Comparison of ENCODE assay signal across 8 mouse cellular contexts in the genomic region with DNA sequence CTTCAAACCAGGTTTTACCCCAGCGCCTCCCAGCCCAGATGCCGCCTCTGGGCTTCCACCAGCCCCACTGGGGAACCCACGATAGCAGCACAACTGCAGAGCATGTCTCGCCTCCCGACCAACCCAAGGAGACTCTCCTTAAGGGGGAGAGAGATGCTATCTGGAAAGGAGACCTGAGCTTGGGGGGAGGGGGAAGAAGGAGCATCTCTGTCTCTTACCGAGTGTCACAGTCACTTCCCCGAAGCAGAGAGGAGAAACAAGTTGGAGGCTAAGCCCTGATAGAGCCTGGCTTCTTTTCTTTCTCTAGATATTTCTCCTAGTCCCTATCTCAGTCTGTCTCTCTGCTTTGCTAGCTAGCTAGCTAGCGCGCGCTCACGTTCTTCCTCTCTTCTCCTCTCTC. TPM values are rescaled to one million over a fixed set of nuclear protein-coding genes. Genes with fewer than 3 reads are reported as not detected.
DNase-seq lines count a peak whose midpoint lies in the region; TF ChIP-seq lines count a peak whose summit lies in the region.

No protein-coding gene starts in this region.

- peaks cover 9% of the 10 kb centered on the region for H3K4me1 ChIP-seq in forebrain, embryonic 10.5 days

- H3K4me3 ChIP-seq in layer of hippocampus, adult 2 months = peak overlapping the region; percentile 38
- peak overlapping the region; percentile 49 for H3K4me3 ChIP-seq in forebrain, embryonic 10.5 days

- TF ChIP-seq CTCF in layer of hippocampus, adult 2 months (conservative IDR thresholded peaks at IDR 0.05) = no peak

- no peak for DNase-seq in layer of hippocampus, adult 2 months (ENCODE audit: low spot score in 2 of 2)
- no peak for DNase-seq in layer of hippocampus, adult 8-10 months (ENCODE audit: low spot score in 2 of 2)
- DNase-seq in forebrain, embryonic 10.5 days (ENCODE audit: extremely low spot score, low spot score) = peak; percentile 21
- peak; percentile 1 for DNase-seq in left cerebral cortex, postnatal 4 days
- DNase-seq in right cerebral cortex, adult 2 months (ENCODE audit: low spot score in 2 of 2) = peak; percentile 12 to 14
- no peak for DNase-seq in urinary bladder, postnatal 14 days (ENCODE audit: low spot score)
- no peak for DNase-seq in thymus, postnatal 36 days
- DNase-seq in heart, adult 11 months = no peak

- intact Hi-C loops in left cerebral cortex, postnatal 4 days (cut with DNase I) = no loop called here

- no peaks in the 10 kb centered on the region for H3K9me3 ChIP-seq in forebrain, embryonic 10.5 days

- peaks cover 23% of the 10 kb centered on the region for H3K27me3 ChIP-seq in forebrain, embryonic 10.5 days (ENCODE audit: poor library complexity, severe bottlenecking)

- 10% methylated on average over 11 of the region's 11 CpGs for WGBS in forebrain, embryonic 10.5 days

- H3K36me3 ChIP-seq in forebrain, embryonic 10.5 days (replicated peaks) = no peaks in the 10 kb centered on the region

- H3K27ac ChIP-seq in layer of hippocampus, adult 2 months = no peak overlapping the region
- H3K27ac ChIP-seq in forebrain, embryonic 10.5 days = peak overlapping the region; percentile 78

RNA-seq across cellular contexts. Expression of gene Gabra3, which starts 0.9 kb away (rescaled TPM):
- total RNA-seq in layer of hippocampus, adult 2 months (2021) = 10 to 100 TPM; 35.6 to 39.6 TPM
- total RNA-seq in layer of hippocampus, adult 8-10 months (2022) = 10 to 100 TPM; 39.3 to 50.1 (median 45.6) TPM
- 2.3 and 3.0 TPM in 2 replicates for polyA plus RNA-seq in forebrain, embryonic 10.5 days (2016; fragmentation: Nextera tagmentation; extraction: Ambion mirVana)
- 10 to 100 TPM; 63.2 to 71.5 TPM for total RNA-seq in left cerebral cortex, postnatal 4 days (2021)

Comparison
In these comparisons a context has a peak if more than half of its experiments do, and no peak if none do; other contexts are left out.
1. DNase-seq: peak in forebrain, embryonic 10.5 days (single experiment), left cerebral cortex, postnatal 4 days (single experiment) and right cerebral cortex, adult 2 months (2 of 2); none in layer of hippocampus, adult 2 months (0 of 2), layer of hippocampus, adult 8-10 months (0 of 2), urinary bladder, postnatal 14 days (single experiment), thymus, postnatal 36 days (0 of 2) and heart, adult 11 months (single experiment).